Mouse (Mus musculus): ENCODE measurements around the gene Pdzd7.

The Pdzd7 gene

DNA sequence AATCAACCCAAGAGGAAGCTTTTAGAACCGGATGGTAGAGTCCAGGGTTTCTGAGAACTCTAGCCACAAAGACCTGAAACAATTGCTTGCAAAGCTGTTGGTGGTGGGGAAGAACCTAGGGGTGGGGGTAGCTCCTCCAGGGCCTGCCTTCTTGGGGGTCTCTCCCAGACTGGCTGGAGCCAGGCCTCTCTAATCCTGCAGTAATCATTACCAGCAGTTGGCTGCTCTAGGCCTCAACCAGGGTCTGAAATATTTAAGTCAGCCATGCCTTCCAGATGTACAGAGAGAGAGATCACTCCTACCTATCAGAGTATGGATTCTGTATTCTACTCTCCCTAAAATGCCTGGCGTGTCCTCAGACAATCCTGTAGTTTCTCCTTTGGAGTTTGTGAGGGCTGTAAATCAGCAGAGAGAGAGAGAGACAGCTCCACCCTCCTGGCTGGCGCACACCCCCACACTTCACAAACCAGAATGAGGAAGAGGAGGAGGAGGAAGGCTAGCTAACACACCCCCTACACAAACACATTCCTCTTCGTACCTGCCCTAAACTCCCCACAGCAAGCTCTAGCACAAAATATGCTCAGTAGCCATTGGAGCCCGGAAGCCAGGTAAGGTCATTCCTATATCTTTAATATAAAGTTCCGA, 31.8 kb downstream of the Pdzd7 start:
- no peak for DNase-seq (ENCODE audit: extremely low spot score, low read depth, low spot score)

DNA sequence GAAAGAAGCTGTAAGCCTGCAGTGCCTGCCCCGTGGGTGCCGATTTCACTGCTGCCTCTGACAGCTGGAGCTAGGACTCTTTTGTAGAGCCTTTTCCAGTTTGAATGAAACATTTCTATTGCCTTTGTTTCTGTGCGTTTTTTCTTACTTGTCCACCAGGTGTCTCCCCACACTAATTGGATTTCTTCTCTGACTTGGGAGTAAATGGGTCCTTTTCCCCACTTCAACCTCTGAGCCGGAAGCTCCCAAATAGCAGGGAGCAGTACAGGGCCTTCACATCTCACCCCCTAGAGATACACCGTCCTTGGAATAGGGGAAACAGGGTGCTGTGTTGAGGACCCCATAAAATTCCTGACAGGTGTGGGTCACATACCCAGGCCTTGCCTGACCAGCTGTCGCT, 32.9 kb downstream of the Pdzd7 start:
- no peak for DNase-seq (ENCODE audit: extremely low spot score, low read depth, low spot score)

DNA sequence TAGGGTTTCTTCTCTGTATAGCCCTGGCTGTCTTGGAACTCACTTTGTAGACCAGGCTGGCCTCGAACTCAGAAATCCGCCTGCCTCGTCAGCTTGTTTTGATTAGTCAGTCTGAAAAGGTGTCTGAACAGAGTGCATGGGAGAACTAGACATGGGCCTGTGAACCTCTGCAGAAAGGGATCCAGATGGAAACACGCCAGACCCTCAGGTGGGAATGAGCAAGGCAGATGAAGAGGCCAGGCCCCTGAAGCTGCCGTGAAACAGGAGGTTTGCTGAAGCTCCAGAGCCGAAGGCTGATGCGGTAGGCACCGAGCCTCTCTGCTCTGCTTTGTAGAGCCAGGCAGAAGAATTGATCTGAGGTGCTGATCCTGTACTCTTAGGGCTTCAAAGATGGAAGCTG, 33.3 kb downstream of the Pdzd7 start:
- no peak for DNase-seq (ENCODE audit: extremely low spot score, low read depth, low spot score)

DNA sequence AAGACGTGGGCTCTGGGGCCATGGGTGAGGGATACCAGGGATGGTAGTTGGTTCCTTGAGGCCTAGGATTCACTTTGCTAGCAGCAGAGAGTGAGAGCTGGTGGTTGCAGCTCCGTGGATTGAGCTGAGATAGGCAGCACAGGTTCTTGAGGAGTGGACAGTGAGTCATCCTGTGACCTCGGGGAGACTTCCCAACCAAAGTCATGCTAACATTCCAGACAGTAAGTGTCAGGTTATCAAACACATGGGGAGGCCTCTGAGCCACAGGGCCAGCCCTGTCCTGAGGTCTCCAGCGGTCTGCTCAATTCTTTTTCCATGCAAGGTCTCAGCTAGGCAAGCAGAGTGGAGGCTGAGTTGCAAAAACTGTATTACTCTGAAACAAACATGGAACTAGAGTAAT, 34.9 kb downstream of the Pdzd7 start:
- DNase-seq (ENCODE audit: extremely low spot score, low read depth, low spot score) = no peak

DNA sequence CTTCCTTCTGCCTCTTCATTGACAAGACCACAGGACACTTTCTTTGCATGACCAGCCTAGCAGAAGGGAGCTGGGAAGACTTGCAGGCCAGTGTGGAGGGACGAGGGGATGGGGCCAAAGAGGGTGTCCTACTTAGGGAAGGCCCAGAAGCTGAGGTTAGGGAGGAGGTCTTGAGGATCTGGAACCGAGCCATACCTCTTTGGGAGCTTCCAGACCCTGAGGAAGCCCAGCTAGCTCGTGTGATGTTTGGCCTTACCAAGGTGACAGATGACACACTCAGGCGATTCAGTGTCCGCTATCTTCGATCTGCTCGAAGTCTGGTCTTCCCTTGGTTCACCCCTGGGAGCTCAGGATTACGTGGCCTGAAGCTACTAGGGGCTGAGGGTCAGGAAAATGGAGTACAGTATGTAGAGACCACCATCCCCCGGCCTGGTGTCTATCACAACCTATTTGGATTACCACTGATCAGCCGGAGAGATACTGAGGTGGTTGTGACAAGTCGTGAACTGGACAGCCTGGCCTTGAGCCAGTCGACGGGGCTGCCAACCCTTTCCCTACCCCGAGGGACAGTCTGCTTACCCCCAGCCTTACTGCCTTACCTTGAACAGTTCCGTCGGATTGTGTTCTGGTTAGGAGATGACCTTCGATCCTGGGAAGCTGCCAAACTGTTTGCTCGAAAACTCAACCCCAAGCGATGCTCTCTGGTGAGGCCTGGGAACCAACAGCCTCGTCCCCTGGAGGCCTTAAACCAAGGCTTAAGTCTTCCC, 37.9 kb downstream of the Pdzd7 start:
- DNase-seq (ENCODE audit: extremely low spot score, low read depth, low spot score) = no peak

DNA sequence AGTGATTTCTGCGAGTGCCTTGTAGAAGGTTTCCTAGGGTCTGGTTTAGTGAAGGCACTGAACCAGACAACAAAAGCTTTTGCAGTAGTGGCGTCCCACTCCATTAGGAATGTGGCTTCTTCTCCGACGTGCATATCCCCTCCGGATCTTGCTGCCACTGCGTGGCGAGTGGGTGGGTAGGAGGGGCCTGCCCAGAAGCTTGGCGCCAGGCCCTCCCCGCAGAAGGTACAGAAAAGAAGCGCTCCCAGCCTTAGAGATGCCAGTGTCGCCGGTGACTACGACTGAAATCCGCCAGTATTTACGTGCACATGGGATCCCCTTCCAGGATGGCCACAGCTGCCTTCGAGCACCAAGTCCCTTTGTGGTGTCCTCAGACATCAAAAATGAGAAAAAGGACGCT, 38.5 kb downstream of the Pdzd7 start:
- no peak for DNase-seq (ENCODE audit: extremely low spot score, low read depth, low spot score)

DNA sequence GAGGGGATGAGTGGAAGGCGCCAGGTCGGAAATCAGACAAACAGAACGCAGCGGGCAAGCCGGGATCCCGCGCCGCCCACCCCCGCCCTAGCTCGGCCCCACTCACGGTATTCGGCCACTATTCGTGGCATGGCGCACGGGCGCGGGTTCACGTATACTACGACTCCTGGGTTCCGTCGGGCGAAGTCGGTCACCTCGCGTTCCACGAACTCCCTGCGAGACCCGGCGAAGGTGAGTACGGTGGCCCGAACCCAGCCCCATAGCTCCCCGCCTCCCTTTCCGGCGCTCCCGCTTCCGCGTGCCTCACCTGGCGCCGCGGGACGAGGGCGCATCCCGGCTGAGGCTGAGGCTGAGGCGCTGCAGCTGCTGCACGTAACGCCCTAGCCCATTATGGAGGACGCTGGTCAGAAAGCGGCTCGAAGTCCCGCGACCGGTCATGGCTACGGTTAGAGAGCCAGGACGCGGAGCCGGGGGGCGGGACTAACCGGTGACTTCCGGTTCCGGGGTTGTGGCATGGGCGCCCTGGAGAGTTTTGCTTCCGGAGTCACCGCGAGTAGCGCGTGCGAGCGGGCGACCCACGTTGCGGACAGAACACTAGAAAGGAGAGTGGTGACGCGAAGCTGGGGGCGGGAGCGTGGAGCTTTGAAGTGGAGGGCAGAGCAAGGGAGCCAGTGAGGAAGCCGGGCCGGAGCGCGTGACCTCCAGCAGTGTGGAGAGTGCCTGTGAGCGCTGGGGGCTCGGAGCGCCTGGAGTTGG, 39.4 kb downstream of the Pdzd7 start, which contains the start of gene Mrpl43:
Mrpl43 (minus strand) TSS at position 486 of the 756 bp plus-strand sequence.
- DNase-seq (ENCODE audit: extremely low spot score, low read depth, low spot score) = no peak

DNA sequence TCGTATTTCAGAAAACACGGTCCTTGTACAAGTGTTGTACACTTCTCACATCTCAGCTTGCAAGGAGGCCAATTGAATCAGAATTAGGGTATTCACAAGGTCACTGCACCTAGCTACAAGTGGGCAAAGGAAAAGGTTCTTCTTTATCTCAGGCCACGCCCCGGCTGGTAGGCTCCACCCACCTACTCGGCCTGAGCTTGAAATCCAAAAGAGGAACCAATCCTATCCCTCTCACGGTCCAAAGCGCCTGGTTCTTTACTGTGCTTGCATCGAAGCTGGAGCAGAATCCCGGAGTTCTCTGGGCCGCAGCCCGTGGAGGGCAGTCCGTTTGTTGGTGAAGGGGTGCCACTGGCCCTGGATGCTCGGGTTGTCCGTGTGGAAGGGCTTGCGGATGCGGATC, 40.1 kb downstream of the Pdzd7 start, which contains the start of gene Twnk:
Twnk (plus strand) TSS at position 220 of the 400 bp plus-strand sequence.
- DNase-seq (ENCODE audit: extremely low spot score, low read depth, low spot score) = no peak

DNA sequence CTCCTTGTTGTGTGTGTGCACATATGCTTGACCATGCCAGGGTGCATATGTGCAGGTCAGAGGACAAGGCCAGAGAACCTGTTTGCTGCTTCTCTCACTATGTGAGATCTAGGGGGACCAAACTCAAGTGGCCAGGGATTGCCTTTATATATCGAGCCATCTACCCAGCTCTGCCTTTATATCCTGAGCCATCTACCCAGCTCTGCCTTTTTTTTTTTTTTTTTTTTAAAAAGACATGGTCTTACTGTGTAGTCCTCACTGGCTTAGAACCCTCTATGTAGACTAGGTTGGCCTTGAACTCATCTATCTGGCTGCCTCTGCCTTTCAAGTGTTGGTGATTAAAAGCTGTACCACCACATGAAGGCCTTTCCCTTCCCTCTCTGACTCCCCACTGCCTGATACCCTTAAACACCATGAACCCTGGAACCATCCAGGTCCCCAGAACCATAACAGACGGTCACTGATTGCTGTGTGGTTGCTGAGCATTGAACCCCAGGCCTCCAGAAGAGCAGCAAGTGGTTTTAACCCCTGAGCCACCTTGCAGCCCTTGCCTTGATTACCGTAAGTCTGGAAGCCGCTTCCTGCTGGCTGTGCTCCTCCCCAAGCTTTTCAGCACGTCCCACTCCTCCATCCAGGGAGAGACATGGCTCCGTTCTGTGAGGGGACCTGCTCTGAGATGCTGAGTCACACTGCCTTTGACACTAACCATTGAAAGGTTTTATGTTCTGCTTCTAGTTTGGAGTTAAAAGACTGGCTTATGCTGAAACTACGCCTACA, 41.6 kb downstream of the Pdzd7 start:
- DNase-seq (ENCODE audit: extremely low spot score, low read depth, low spot score) = no peak

DNA sequence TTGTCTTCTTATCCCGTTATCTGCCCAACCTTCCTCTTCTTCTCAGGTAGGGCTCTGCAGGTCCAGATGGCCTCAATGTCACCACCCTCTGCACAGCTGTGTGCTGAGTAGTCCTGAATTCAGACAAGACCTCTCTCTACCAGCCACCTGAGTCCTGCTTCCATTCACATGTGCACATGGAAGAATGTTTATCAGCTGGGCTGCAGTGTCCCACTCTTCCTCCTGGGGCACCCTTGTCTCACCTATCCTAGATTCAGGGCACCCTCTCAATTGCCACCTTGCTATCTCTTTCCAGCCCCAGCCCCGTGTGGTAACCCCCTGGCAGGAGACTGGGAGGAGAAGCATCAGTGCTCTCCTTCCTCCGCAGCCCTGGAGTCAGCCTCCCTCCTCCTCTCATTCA, 43.2 kb downstream of the Pdzd7 start:
- no peak for DNase-seq (ENCODE audit: extremely low spot score, low read depth, low spot score)

DNA sequence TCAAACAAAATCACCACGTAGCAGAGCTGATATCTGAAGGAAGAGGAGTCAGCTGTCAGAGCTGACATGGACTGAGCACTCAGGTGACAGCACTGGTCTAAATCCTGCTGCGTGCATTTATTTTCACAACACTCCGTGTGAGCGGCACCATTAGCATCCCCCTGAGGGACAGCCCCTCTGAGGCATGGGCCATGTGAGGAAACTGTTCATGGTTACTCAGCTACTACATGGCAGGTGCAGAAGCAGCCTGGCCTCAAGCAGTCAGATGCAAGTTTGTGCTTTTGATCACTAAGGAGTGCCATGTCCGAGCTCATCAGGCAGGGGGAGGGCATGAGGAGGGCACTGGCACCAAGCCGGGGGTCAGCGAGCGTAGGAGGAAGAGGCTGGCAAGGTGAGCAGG, 45.9 kb downstream of the Pdzd7 start:
- no peak for DNase-seq (ENCODE audit: extremely low spot score, low read depth, low spot score)

DNA sequence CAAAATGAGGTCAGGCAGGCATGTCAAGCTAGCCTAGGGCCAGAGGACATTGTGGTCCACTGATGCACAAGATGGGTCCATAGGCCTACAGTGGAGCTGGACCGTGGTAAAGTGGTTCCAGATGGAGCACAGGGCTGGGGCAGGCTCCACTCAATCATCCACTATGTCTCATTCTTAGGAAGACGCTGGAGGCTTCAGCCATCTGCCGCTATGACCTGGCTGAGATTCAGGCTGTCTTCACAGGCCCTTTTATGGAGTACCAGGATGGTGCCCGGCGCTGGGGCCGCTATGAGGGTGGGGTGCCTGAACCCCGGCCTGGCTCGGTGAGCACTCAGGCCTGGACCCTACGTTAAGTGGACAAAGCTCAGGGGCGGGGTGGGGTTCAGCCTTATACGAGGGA, 47.7 kb downstream of the Pdzd7 start:
- DNase-seq (ENCODE audit: extremely low spot score, low read depth, low spot score) = no peak

DNA sequence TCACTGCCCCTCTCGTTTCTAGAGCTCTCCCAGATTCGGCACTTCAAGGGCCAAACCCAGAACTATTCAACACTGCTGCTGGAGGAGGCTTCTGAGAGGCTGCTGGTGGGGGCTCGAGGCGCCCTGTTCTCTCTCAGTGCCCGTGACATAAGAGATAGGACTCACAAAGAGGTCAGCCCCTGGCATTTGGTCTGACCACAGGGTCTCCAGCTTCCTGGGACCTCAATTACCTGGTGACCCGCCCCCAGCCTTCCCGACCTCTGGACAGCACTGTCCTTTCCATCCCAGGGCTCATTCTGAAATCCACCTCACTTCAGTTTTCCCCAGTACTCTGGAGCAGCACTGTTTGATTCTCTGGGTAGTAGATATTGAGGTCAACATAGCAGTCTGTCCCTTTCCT, 52.8 kb downstream of the Pdzd7 start:
- no peak for DNase-seq (ENCODE audit: extremely low spot score, low read depth, low spot score)

DNA sequence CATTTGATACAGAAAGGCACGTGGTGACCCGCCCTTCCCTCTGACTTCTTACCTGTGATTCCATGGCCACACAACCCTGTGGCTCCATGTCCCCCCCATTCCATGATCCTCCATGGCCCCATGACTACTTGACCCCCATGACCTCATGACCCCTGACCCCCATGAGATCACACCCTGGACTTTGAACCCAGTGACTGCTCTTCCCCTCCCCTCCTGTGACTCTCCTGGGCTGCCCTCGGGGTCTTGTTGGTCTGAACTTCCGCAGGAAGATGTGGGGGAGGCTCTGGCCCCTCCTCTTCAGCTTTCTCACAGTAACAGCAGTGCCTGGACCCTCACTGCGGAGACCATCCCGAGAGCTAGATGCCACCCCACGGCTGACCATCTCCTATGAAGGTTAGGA, 53.3 kb downstream of the Pdzd7 start:
- DNase-seq (ENCODE audit: extremely low spot score, low read depth, low spot score) = no peak

DNA sequence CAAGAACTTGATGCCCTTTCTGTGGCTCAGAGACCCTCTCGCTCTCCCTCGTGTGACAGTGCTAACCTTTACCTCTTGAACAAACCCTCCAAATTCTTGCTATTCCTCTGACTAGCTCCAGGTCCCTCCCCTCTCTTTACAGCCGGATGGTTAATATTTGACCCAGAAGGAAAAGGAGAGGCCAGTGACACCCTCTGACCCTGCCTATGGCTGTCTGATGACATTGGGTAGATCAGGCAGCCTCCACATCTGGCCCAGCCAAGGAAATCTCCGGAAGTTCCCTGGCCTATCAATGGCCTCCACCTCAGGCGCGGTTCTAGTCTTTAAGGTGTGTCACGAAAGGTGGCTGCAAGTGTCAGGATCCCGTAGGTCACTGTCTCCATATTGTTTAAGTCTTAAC, 54.5 kb downstream of the Pdzd7 start:
- DNase-seq (ENCODE audit: extremely low spot score, low read depth, low spot score) = no peak

DNA sequence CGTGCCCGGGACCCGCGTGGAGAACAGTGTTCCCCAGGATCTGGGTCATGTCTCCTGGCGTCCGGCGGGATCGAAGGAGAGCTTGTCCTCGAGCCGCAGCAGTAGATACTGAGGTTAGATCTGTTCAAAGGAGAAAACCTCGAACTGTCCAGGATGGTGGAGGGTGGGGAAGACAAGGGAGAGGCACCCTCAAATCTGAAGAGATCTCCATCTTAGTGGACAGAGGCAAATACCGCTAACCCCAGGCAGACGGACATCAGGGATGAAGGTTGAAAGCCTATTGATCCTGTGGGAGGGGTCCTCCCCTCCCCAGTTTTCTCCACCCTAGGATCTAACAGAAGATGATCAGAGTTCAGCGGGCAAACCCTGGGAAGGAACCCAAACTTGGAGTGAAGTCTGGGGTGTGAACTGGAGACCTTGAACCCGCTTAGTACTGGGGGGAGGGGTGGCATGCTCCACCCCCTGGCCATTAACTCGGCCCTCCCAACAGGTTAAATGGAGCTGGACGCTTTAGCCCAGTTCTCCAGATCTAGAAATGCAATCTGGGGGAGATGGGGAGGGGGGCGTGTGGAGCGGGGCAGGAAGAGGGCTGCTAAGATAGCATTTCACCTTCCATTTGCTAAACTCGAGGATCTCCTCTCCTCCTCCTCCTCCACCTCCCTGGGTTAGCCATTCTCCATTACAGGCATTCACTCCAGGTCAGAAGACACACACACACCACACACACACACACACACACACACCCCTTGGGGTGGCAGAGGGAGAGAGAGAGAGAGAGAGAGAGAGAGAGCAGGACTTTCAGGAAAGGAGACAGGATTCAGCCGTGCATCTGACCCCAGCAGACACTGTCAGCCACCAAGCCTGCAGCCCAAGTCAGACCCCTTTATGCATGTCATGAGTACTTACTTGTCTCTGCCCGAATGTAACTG, 55.7 kb downstream of the Pdzd7 start:
- DNase-seq (ENCODE audit: extremely low spot score, low read depth, low spot score) = no peak

DNA sequence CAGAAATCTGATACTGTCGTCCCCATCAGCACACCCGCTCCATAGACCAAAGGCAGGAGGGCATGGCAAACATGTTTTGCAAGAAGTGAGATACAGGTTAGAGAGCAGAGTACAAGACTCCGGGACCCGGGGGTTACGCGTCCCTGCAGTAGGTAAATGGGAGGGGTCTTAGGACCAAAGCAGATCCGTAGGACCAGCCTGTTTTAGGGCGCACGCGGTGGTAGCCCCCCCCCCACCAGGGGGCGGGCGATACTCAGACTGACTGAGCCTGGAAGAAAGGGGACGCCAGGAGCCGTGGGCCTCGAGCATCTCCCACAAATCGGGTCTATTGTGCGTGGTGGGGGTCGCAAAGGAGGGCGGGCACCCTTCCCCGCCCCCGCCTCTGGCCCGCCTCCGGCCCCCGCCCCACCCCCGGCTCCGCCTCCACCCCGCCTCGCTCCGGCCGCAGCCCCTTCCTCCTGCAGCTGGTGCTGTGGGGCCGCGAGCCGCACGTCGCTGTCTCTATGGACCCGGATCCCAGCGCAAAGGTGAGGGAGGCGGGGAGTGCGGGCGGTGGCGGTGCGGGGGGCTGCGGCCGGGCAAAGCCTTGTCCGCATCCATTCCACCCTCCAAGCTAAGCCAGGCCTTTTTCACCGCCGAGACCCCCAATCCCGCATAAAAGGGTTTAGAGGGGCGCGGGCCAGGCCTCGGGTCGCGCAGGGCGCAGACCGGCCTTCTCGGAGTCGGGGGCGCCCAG, 56.5 kb downstream of the Pdzd7 start, which contains the start of gene Sema4g:
Sema4g (plus strand) TSS at position 271 of the 736 bp plus-strand sequence.
- DNase-seq (ENCODE audit: extremely low spot score, low read depth, low spot score) = no peak

DNA sequence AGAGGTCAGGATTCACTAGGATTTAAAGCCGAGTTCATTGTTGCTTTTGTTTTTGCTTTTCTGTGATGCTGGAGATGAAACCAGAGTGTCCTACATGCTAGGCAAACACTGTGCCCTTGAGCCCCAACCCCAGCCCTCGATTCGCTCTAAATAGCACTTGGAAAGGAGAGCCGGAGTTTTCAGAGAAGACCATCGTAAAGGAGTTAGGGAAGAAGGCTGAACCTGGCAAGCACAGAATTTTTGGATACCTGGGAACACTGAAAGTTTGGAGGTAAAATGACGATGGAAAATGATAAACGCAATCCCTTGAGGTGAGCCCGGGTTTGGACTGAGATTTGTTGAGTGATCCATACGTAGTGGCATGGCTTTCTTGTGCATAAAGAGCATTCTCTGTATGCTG, 57.2 kb downstream of the Pdzd7 start:
- DNase-seq (ENCODE audit: extremely low spot score, low read depth, low spot score) = no peak

DNA sequence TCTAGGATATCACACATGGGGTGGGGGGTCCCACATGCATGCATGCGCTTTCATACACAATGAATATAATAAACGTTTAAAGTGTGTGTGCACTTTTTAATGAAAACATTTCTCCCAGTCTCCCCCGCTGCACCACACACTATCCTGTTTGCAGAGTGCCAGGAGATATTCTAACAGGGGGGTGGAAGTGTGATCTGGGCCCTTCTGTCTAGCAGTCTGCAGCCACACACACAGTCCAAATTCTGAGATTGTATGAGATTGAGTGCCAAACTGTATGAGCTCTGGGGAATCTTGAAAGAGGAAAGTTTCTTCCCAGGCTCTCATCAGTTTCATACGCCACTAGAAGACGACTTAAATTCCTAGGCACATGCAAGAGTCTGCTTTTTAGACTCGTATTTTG, 57.7 kb downstream of the Pdzd7 start:
- no peak for DNase-seq (ENCODE audit: extremely low spot score, low read depth, low spot score)
